Mouse (Mus musculus): ENCODE data around the gene Mllt10. TPM values are rescaled to one million over a fixed set of nuclear protein-coding genes. Genes with fewer than 3 reads are reported as not detected.

The Mllt10 gene
- polyA plus RNA-seq, 1 experiment = 12.5 TPM

GRCm38 (mm10) chr2:18017321-18017720 lies 37.7 kb upstream of the Mllt10 start:
- H3K79me2 ChIP-seq (ENCODE audit: control insufficient read depth, insufficient read depth) = no peaks in the 10 kb centered on the region
- TF ChIP-seq SRF (IDR thresholded peaks at IDR 0.05; ENCODE audit: control insufficient read depth, insufficient read length, low read depth) (no peak), POLR2A (IDR thresholded peaks at IDR 0.05; ENCODE audit: insufficient read length, low read depth) (no peak), MAX (IDR thresholded peaks at IDR 0.05; ENCODE audit: low read depth) (no peak), TCF12 (IDR thresholded peaks at IDR 0.05; ENCODE audit: insufficient read depth, poor library complexity, severe bottlenecking) (no peak), REST (IDR thresholded peaks at IDR 0.05; ENCODE audit: insufficient read depth, insufficient read length) (no peak), USF1 (IDR thresholded peaks at IDR 0.05; ENCODE audit: low read depth) (no peak), MYOD1 (IDR thresholded peaks at IDR 0.05; ENCODE audit: control insufficient read depth in 1 of 3, insufficient read length in 2 of 3, low read depth in 2 of 3) (no peak), MYOG (IDR thresholded peaks at IDR 0.05; ENCODE audit: control insufficient read depth in 1 of 3, insufficient read depth in 1 of 3, insufficient read length in 2 of 3, low read depth in 2 of 3) (no peak), CEBPB (IDR thresholded peaks at IDR 0.05; ENCODE audit: insufficient read depth, poor library complexity, severe bottlenecking) (no peak), E2F4 (IDR thresholded peaks at IDR 0.05; ENCODE audit: insufficient read depth) (no peak), TCF3 (IDR thresholded peaks at IDR 0.05; ENCODE audit: insufficient read length, low read depth) (no peak), POLR2AphosphoS2 (IDR thresholded peaks at IDR 0.05; ENCODE audit: insufficient read length, low read depth) (no peak)
- no peaks in the 10 kb centered on the region for H3K27me3 ChIP-seq (ENCODE audit: control insufficient read depth, insufficient read depth, insufficient read length)

DNA sequence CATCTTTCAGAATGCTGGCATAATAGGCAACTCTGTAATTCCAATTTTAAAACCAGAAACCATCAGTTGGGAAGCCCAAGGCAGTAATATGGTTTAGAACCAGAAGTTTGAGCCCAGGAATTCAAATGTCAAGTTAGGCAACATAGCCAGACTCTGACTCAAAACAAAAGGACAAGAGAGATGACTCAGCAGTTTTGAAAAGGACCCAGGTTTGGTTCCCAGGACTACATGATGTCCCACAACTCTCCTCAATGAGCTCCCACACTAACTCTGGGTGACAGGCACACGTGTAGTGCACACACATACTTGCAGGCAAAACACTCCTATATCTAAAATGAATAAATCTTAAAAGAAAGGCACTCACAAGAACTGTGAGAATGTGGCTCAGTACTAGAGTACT lies 35.9 kb upstream of the Mllt10 start:
- no peak for TF ChIP-seq POLR2AphosphoS2 (IDR thresholded peaks at IDR 0.05; ENCODE audit: insufficient read length, low read depth)
- TF ChIP-seq USF1 (IDR thresholded peaks at IDR 0.05; ENCODE audit: low read depth) = no peak
- no peak for TF ChIP-seq TCF3 (IDR thresholded peaks at IDR 0.05; ENCODE audit: insufficient read length, low read depth)
- no peak for TF ChIP-seq MAX (IDR thresholded peaks at IDR 0.05; ENCODE audit: low read depth)
- TF ChIP-seq POLR2A (IDR thresholded peaks at IDR 0.05; ENCODE audit: insufficient read length, low read depth) = no peak
- TF ChIP-seq E2F4 (IDR thresholded peaks at IDR 0.05; ENCODE audit: insufficient read depth) = no peak
- no peak for TF ChIP-seq CEBPB (IDR thresholded peaks at IDR 0.05; ENCODE audit: insufficient read depth, poor library complexity, severe bottlenecking)
- no peak for TF ChIP-seq REST (IDR thresholded peaks at IDR 0.05; ENCODE audit: insufficient read depth, insufficient read length)
- TF ChIP-seq TCF12 (IDR thresholded peaks at IDR 0.05; ENCODE audit: insufficient read depth, poor library complexity, severe bottlenecking) = no peak
- no peak for TF ChIP-seq MYOD1 (IDR thresholded peaks at IDR 0.05; ENCODE audit: control insufficient read depth in 1 of 3, insufficient read length in 2 of 3, low read depth in 2 of 3)
- no peak for TF ChIP-seq SRF (IDR thresholded peaks at IDR 0.05; ENCODE audit: control insufficient read depth, insufficient read length, low read depth)
- no peak for TF ChIP-seq MYOG (IDR thresholded peaks at IDR 0.05; ENCODE audit: control insufficient read depth in 1 of 3, insufficient read depth in 1 of 3, insufficient read length in 2 of 3, low read depth in 2 of 3)
- no peak overlapping the region for H3ac ChIP-seq (ENCODE audit: control insufficient read depth, insufficient read length)
- no peak overlapping the region for H3K4me2 ChIP-seq (ENCODE audit: low read depth)
- no peaks in the 10 kb centered on the region for H3K27me3 ChIP-seq (ENCODE audit: control insufficient read depth, insufficient read depth, insufficient read length)
- no peaks in the 10 kb centered on the region for H3K36me3 ChIP-seq (ENCODE audit: control insufficient read depth, insufficient read depth)
- no peak overlapping the region for H3K4me3 ChIP-seq
- no peaks in the 10 kb centered on the region for H3K79me2 ChIP-seq (ENCODE audit: control insufficient read depth, insufficient read depth)

More at GRCm38 (mm10) chr2:18017321-18017720, 37.7 kb upstream of the Mllt10 start:
- H3K4me3 ChIP-seq = no peak overlapping the region
- no peaks in the 10 kb centered on the region for H3K36me3 ChIP-seq (ENCODE audit: control insufficient read depth, insufficient read depth)
- H3ac ChIP-seq (ENCODE audit: control insufficient read depth, insufficient read length) = no peak overlapping the region
- no peak overlapping the region for H3K4me2 ChIP-seq (ENCODE audit: low read depth)

DNA sequence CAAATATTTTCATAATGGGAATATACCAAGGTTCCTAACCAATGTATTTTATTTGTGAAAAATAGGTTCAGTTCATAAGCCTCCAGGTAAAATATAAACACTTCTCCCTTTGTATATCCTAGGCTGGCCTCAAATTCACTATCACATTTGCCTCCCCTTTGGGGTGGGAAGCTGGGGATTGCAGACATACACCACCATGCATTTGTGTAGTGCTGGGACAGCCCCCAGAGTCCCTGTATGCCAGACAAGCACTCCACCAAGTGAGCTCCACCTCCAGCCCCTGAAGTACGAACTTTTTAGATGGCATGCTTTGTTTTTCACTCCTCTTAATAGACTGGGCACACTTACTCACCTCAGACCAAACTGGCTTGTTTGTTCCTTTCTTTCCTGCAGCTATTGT lies 32.2 kb upstream of the Mllt10 start:
- H3K36me3 ChIP-seq (ENCODE audit: control insufficient read depth, insufficient read depth) = no peaks in the 10 kb centered on the region

GRCm38 (mm10) chr2:18025116-18025515 lies 29.9 kb upstream of the Mllt10 start:
- H3K4me2 ChIP-seq (ENCODE audit: low read depth) = no peak overlapping the region
- H3K4me3 ChIP-seq = no peak overlapping the region
- H3K27me3 ChIP-seq (ENCODE audit: control insufficient read depth, insufficient read depth, insufficient read length) = no peaks in the 10 kb centered on the region
- no peak for TF ChIP-seq CEBPB (IDR thresholded peaks at IDR 0.05; ENCODE audit: insufficient read depth, poor library complexity, severe bottlenecking)
- TF ChIP-seq SRF (IDR thresholded peaks at IDR 0.05; ENCODE audit: control insufficient read depth, insufficient read length, low read depth) = no peak
- TF ChIP-seq TCF12 (IDR thresholded peaks at IDR 0.05; ENCODE audit: insufficient read depth, poor library complexity, severe bottlenecking) = no peak
- TF ChIP-seq POLR2A (IDR thresholded peaks at IDR 0.05; ENCODE audit: insufficient read length, low read depth) = no peak
- TF ChIP-seq POLR2AphosphoS2 (IDR thresholded peaks at IDR 0.05; ENCODE audit: insufficient read length, low read depth) = no peak
- TF ChIP-seq REST (IDR thresholded peaks at IDR 0.05; ENCODE audit: insufficient read depth, insufficient read length) = no peak
- TF ChIP-seq E2F4 (IDR thresholded peaks at IDR 0.05; ENCODE audit: insufficient read depth) = no peak
- no peak for TF ChIP-seq USF1 (IDR thresholded peaks at IDR 0.05; ENCODE audit: low read depth)
- TF ChIP-seq MYOD1 (IDR thresholded peaks at IDR 0.05; ENCODE audit: control insufficient read depth in 1 of 3, insufficient read length in 2 of 3, low read depth in 2 of 3) = no peak
- no peak for TF ChIP-seq TCF3 (IDR thresholded peaks at IDR 0.05; ENCODE audit: insufficient read length, low read depth)
- no peak for TF ChIP-seq MYOG (IDR thresholded peaks at IDR 0.05; ENCODE audit: control insufficient read depth in 1 of 3, insufficient read depth in 1 of 3, insufficient read length in 2 of 3, low read depth in 2 of 3)
- TF ChIP-seq MAX (IDR thresholded peaks at IDR 0.05; ENCODE audit: low read depth) = no peak
- no peak overlapping the region for H3ac ChIP-seq (ENCODE audit: control insufficient read depth, insufficient read length)
- no peaks in the 10 kb centered on the region for H3K79me2 ChIP-seq (ENCODE audit: control insufficient read depth, insufficient read depth)
- no peaks in the 10 kb centered on the region for H3K36me3 ChIP-seq (ENCODE audit: control insufficient read depth, insufficient read depth)

More for the DNA sequence above, 32.2 kb upstream of the Mllt10 start:
- Histone ChIP-seq H3K27me3 (ENCODE audit: control insufficient read depth, insufficient read depth, insufficient read length) (no peaks in the 10 kb centered on the region), H3ac (ENCODE audit: control insufficient read depth, insufficient read length) (no peak overlapping the region), H3K79me2 (ENCODE audit: control insufficient read depth, insufficient read depth) (no peaks in the 10 kb centered on the region), H3K4me2 (ENCODE audit: low read depth) (no peak overlapping the region), H3K4me3 (no peak overlapping the region)
- no peak for TF ChIP-seq TCF12 (IDR thresholded peaks at IDR 0.05; ENCODE audit: insufficient read depth, poor library complexity, severe bottlenecking)
- no peak for TF ChIP-seq E2F4 (IDR thresholded peaks at IDR 0.05; ENCODE audit: insufficient read depth)
- TF ChIP-seq USF1 (IDR thresholded peaks at IDR 0.05; ENCODE audit: low read depth) = no peak
- no peak for TF ChIP-seq MAX (IDR thresholded peaks at IDR 0.05; ENCODE audit: low read depth)

- Histone ChIP-seq H3K4me2 (ENCODE audit: low read depth) (no peak overlapping the region), H3K79me2 (ENCODE audit: control insufficient read depth, insufficient read depth) (no peaks in the 10 kb centered on the region), H3K4me3 (no peak overlapping the region), H3ac (ENCODE audit: control insufficient read depth, insufficient read length) (no peak overlapping the region), H3K36me3 (ENCODE audit: control insufficient read depth, insufficient read depth) (no peaks in the 10 kb centered on the region), H3K27me3 (ENCODE audit: control insufficient read depth, insufficient read depth, insufficient read length) (no peaks in the 10 kb centered on the region)
- TF ChIP-seq TCF12 (IDR thresholded peaks at IDR 0.05; ENCODE audit: insufficient read depth, poor library complexity, severe bottlenecking) = no peak
- no peak for TF ChIP-seq TCF3 (IDR thresholded peaks at IDR 0.05; ENCODE audit: insufficient read length, low read depth)
- TF ChIP-seq POLR2A (IDR thresholded peaks at IDR 0.05; ENCODE audit: insufficient read length, low read depth) = no peak
- no peak for TF ChIP-seq REST (IDR thresholded peaks at IDR 0.05; ENCODE audit: insufficient read depth, insufficient read length)
Observed at GRCm38 (mm10) chr2:18025781-18026115, 29.3 kb upstream of the Mllt10 start.

Measured in myocyte (in vitro differentiated cells).